In genomic region chr6:12126601-12127000, GRCm38 (mm10) we compare ENCODE assay signal across 4 mouse cellular contexts.
DNase-seq lines count a peak whose midpoint lies in the region; TF ChIP-seq lines count a peak whose summit lies in the region.
"Not testable (repeated sequence)": the region's sequence is repeated elsewhere in the genome, so short reads cannot be mapped to it uniquely, and the experiment has no call there.

No protein-coding gene starts in this region.

- peak overlapping the region; percentile 7; the same call in 1 of the 2 replicates for H3K27ac ChIP-seq in ES-Bruce4 (ENCODE audit: insufficient read depth, low read length)

- peak; percentile 69 for DNase-seq in R1 (ENCODE audit: low read depth, low spot score)
- peak; percentile 8 for DNase-seq in adrenal gland, postnatal 14 days
- peak; percentile 24 for DNase-seq in ovary, adult 18-20 months (ENCODE audit: low spot score)

- H3K27me3 ChIP-seq in ES-Bruce4 (ENCODE audit: control insufficient read depth, insufficient read depth, low read length, poor library complexity, severe bottlenecking): not testable (repeated sequence)

- not testable (repeated sequence) for H3K4me3 ChIP-seq in ES-Bruce4 (ENCODE audit: low read depth, low read length)

- TF ChIP-seq CTCF in ES-Bruce4 (IDR thresholded peaks at IDR 0.05; ENCODE audit: low read depth, low read length): not testable (repeated sequence)

- TF ChIP-seq EP300 in ES-Bruce4 (IDR thresholded peaks at IDR 0.05; ENCODE audit: insufficient read depth, low read depth, low read length): peak; percentile 47; the same call in 1 of the 2 replicates

- TF ChIP-seq POLR2A in ES-Bruce4 (IDR thresholded peaks at IDR 0.05; ENCODE audit: insufficient read depth, low read length): not testable (repeated sequence)

- not testable (repeated sequence) for H3K4me1 ChIP-seq in ES-Bruce4 (ENCODE audit: control insufficient read depth, insufficient read depth, low read length)

- H3K9ac ChIP-seq in ES-Bruce4 (ENCODE audit: low read depth, poor library complexity, severe bottlenecking): not testable (repeated sequence)

- H3K9me3 ChIP-seq in ES-Bruce4 (replicated peaks; ENCODE audit: control insufficient read depth, insufficient read depth, low read length, poor library complexity, severe bottlenecking): not testable (repeated sequence)

- H3K36me3 ChIP-seq in ES-Bruce4 (ENCODE audit: control insufficient read depth, insufficient read depth, low read length, poor library complexity, severe bottlenecking): not testable (repeated sequence)

Comparison
In these comparisons a context has a peak if more than half of its experiments do, and no peak if none do; other contexts are left out.
1. DNase-seq: peak in every context shown above with its lines; median percentile 69 in R1; 24 in ovary, adult 18-20 months; 8 in adrenal gland, postnatal 14 days.